Mouse (Mus musculus) ES-E14 (cell line): Measurements from ENCODE around the gene Ank3. TPM values are rescaled to one million over a fixed set of nuclear protein-coding genes. Genes with fewer than 3 reads are reported as not detected.

Experiments used
- DNase-seq: peaks from one replicate; pipeline ENCODE4 v3.0.0-alpha.2; 2013; ENCODE audit warnings: low read depth, low spot score
- H3K27ac ChIP-seq: 2 replicates; pipeline ENCODE4 v1.5.1; 2012; ENCODE audit warnings: low read depth, mild to moderate bottlenecking, low read length, moderate library complexity, mixed read lengths; ENCODE audit not compliant: poor library complexity, insufficient read depth, severe bottlenecking
- H3K36me3 ChIP-seq: 2 replicates; pipeline ENCODE4 v1.6.1; 2012; ENCODE audit warnings: mild to moderate bottlenecking, low read length, moderate library complexity, mixed read lengths; ENCODE audit not compliant: control insufficient read depth, poor library complexity, insufficient read depth, severe bottlenecking
- H3K4me1 ChIP-seq, 2 experiments: fragments of 150-350 bp in 1 of 2; sonication (generic) in 1 of 2; 2 replicates each; pipeline ENCODE4 v1.6.1; 2012; ENCODE audit warnings: low read length in 2 of 2, mild to moderate bottlenecking in 1 of 2, mixed read lengths in 1 of 2; ENCODE audit not compliant: control insufficient read depth in 2 of 2, insufficient read depth in 2 of 2, poor library complexity in 1 of 2
- H3K4me3 ChIP-seq, 2 experiments: fragments of 150-350 bp in 1 of 2; sonication (generic) in 1 of 2; 2 replicates each; pipeline ENCODE4 v1.5.1; 2012; ENCODE audit warnings: low read length in 2 of 2, low read depth in 1 of 2, mild to moderate bottlenecking in 1 of 2, mixed read lengths in 1 of 2; ENCODE audit not compliant: insufficient read depth in 1 of 2, poor library complexity in 1 of 2, severe bottlenecking in 1 of 2
- H3K9ac ChIP-seq: 2 replicates; pipeline ENCODE4 v1.6.1; 2012; ENCODE audit warnings: low read depth, mild to moderate bottlenecking, low read length, mixed read lengths; ENCODE audit not compliant: poor library complexity, insufficient read depth, severe bottlenecking
- H3K9me3 ChIP-seq: fragments of 150-350 bp; sonication (generic); 2 replicates; pipeline ENCODE4 v1.6.1; 2012; ENCODE audit warnings: low read depth, mild to moderate bottlenecking, low read length; ENCODE audit not compliant: control insufficient read depth, insufficient read depth
- CHD2 ChIP-seq: IDR thresholded peaks from 2 replicates; pipeline ENCODE4 v1.6.1; 2014; ENCODE audit warnings: mild to moderate bottlenecking, low read depth, low read length, inconsistent platforms
- HCFC1 ChIP-seq: IDR thresholded peaks from 2 replicates; pipeline ENCODE4 v1.6.1; 2012; ENCODE audit warnings: low read length, inconsistent platforms, borderline replicate concordance; ENCODE audit not compliant: insufficient read depth
- MAFK ChIP-seq: IDR thresholded peaks from 2 replicates; pipeline ENCODE4 v1.6.1; 2014; ENCODE audit warnings: mild to moderate bottlenecking, low read depth, low read length, inconsistent platforms; ENCODE audit not compliant: insufficient read depth
- ZC3H11A ChIP-seq: IDR thresholded peaks from 2 replicates; pipeline ENCODE4 v1.6.1; 2012; ENCODE audit warnings: low read depth, mild to moderate bottlenecking, inconsistent platforms, low read length, borderline replicate concordance
- ZNF384 ChIP-seq: IDR thresholded peaks from 2 replicates; pipeline ENCODE4 v1.6.1; 2012; ENCODE audit warnings: low read depth, low read length, inconsistent platforms
- in situ Hi-C, 2 experiments: fragments of 600-800 bp; cut with MboI; formaldehyde crosslinking; loops; one replicate each; pipeline ENCODE4 v1.15.1; 2025; ENCODE audit warnings: low sequenced_read_pairs in 2 of 2, inconsistent platforms in 1 of 2; ENCODE audit not compliant: unreplicated experiment in 2 of 2
- total RNA-seq: library from RNA; depleted of rRNA; stranded (reverse); fragments of 300-350 nt; gene quantifications from 2 replicates; pipeline ENCODE4 v1.2.3, GENCODE M21; 2012

The Ank3 gene
- total RNA-seq, 1 experiment = 6.5 TPM

GRCm38 (mm10) chr10:69696019-69696418 is 297.4 kb downstream of the Ank3 start:
- no peak for TF ChIP-seq MAFK
- no peak for TF ChIP-seq CHD2
- no peak for TF ChIP-seq ZNF384
- TF ChIP-seq HCFC1 = no peak
- TF ChIP-seq ZC3H11A = no peak
- Histone ChIP-seq H3K4me3 (no peak overlapping the region), H3K27ac (no peak overlapping the region), H3K4me1 (no peaks in the 10 kb centered on the region), H3K9me3 (no peaks in the 10 kb centered on the region), H3K9ac (no peak overlapping the region), H3K36me3 (no peaks in the 10 kb centered on the region)
- in situ Hi-C loops = no loop called here
- DNase-seq = no peak

- Histone ChIP-seq H3K36me3 (no peaks in the 10 kb centered on the region), H3K9me3 (no peaks in the 10 kb centered on the region), H3K4me1 (no peaks in the 10 kb centered on the region), H3K4me3 (no peak overlapping the region), H3K27ac (no peak overlapping the region), H3K9ac (no peak overlapping the region)
- in situ Hi-C loops = no loop called here
- TF ChIP-seq MAFK (no peak), ZC3H11A (no peak), CHD2 (no peak), HCFC1 (no peak), ZNF384 (no peak)
- DNase-seq = no peak
Measured at GRCm38 (mm10) chr10:69698699-69699098, 300.1 kb downstream of the Ank3 start.

- in situ Hi-C loops = no loop called here
Measured at GRCm38 (mm10) chr10:69701226-69701625, 302.7 kb downstream of the Ank3 start.

DNA sequence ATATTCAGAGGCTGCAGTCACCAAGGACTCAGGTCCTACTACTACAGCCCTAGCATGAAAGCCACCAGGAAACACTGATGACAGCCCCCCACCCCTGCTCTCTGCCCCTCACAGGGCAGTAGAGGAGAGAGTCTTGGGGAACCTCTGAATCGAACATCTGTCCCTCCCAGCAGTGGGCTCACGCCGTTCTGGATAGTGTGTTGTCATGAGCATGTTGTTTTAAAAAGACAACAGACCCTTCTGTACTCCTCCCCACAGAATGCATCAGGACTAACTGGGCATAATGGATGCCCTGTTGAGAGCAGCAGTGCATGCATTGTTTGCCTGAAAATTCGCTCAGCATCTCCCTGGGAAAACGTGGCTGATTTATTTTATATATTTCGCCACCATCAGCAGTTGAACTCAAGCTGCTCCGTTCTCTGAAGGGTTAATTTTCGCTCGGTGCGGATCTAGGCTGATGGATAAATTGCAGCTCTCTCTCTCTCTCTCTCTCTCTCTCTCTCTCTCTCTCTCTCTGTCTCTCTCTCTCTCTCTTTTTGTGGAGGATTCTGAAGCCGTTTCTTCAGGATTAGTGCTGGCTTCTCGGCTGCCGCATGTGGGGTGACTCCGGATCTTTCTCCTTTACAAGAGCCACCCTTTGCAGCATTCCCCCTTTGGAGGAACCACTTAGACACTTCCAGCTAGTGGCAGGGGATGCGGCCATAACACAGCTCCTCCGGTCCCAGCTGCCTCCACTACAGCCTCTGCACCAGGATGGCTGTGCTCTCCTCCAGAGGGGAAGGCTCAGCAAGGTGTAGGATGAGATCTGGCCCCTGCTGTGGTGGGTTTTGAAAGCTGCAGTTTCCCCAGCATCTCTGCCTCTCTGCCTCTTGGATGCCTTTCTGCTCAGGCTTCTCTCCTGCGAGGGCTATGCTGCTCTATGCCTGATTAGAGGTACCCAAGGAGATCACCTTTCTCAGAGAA is 307.5 kb downstream of the Ank3 start:
- Histone ChIP-seq H3K9me3 (no peaks in the 10 kb centered on the region), H3K9ac (no peak overlapping the region), H3K36me3 (no peaks in the 10 kb centered on the region), H3K27ac (no peak overlapping the region), H3K4me3 (no peak overlapping the region), H3K4me1 (no peaks in the 10 kb centered on the region)
- no peak for DNase-seq
- in situ Hi-C loops = no loop called here
- no peak for TF ChIP-seq MAFK
- TF ChIP-seq ZNF384 = no peak
- TF ChIP-seq CHD2 = no peak

More at GRCm38 (mm10) chr10:69701226-69701625, 302.7 kb downstream of the Ank3 start:
- H3K36me3 ChIP-seq = no peaks in the 10 kb centered on the region
- no peak overlapping the region for H3K4me3 ChIP-seq
- no peaks in the 10 kb centered on the region for H3K4me1 ChIP-seq
- TF ChIP-seq HCFC1 = no peak
- no peak for TF ChIP-seq CHD2
- TF ChIP-seq MAFK = no peak
- no peak for TF ChIP-seq ZNF384
- TF ChIP-seq ZC3H11A = no peak
- DNase-seq = no peak
- no peaks in the 10 kb centered on the region for H3K9me3 ChIP-seq
- no peak overlapping the region for H3K9ac ChIP-seq
- H3K27ac ChIP-seq = no peak overlapping the region
